Mouse (Mus musculus): ENCODE results near the gene Sdc1. TPM values are rescaled to one million over a fixed set of nuclear protein-coding genes. Genes with fewer than 3 reads are reported as not detected.

Sdc1 gene
- 1 to 10 TPM; 1.2 to 1.6 TPM for total RNA-seq (2021)
- long read RNA-seq, experiment 1, partial matches to known transcripts = 0 of 3 reads
- long read RNA-seq, experiment 1, other reads (novel, unspliced or antisense) = 0 of 3 reads
- long read RNA-seq, experiment 2, partial matches to known transcripts = 0 of 3 reads
- long read RNA-seq, experiment 2, other reads (novel, unspliced or antisense) = 0 of 3 reads

DNA sequence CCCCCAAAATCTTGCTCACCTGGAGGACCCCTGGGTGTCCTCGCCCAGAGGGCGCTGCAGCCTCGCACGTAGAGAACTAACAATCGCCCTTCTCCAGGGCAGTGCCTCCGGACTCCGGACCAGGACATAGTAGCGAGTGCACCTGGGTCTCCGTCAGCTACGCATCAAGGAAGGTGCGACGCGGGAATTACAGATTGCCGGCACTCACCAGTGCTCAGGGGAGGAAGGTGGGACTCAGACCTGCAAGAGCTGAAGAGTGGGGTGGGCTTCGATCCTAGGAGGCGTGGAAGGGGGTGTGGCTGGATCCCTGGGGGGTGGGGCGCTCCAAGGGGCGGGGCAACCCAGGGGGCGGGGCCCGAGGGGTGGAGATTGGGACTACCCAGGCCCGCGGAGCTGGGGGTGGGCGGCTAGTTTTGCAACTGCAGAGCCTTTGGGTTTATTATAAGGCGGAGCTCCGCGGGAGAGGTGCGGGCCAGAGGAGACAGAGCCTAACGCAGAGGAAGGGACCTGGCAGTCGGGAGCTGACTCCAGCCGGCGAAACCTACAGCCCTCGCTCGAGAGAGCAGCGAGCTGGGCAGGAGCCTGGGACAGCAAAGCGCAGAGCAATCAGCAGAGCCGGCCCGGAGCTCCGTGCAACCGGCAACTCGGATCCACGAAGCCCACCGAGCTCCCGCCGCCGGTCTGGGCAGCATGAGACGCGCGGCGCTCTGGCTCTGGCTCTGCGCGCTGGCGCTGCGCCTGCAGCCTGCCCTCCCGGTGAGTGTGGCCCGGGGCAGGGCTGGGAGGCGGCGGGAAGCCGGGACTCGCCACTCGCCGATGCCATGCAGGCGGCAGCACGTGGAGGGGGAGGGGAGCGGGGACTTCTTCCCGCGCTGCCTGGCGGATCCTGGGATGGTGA is at the start of gene Sdc1:
Gene Sdc1, plus strand, starts transcription at position 378 of the 898 bp plus-strand sequence.
- peak; percentile 25 to 27 for DNase-seq (ENCODE audit: low spot score in 2 of 2)

DNA sequence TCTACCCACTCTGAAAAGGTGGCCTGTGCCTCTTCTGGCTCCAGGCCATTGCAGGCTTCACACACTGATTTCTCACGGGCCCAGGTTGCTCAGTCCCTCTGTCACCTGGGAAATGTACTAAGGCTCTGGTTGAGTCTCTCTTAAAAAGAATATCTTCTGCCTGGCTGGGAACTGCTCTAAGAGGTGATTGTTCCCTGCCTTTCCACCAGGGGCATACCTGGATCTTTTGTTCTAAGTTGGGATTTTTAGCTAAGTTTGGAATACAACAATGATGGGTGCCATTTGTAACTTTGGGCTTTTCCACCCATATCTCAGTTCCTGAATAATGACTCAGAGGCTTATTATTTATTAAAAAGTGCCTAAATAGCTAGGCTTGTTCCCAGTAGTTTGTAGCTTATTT is 44.2 kb upstream of the Sdc1 start:
- no peak for DNase-seq (ENCODE audit: low spot score in 2 of 2)

DNA sequence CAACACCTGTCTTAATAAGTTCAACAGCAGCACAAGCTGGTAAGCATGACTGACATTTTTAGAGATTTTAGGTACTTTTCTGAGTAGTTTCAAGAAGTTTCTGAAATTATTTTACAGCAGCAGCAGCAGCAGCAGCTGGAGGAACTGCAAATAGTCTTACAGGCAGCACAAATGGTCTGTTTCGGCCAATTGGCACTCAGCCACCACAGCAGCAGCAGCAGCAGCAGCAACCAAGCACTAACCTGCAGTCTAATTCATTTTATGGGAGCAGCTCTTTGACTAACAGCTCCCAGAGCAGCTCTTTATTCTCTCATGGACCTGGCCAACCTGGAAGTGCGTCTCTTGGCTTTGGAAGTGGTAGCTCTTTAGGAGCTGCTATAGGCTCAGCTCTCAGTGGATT is 42.4 kb upstream of the Sdc1 start:
- no peak for DNase-seq (ENCODE audit: low spot score in 2 of 2)

DNA sequence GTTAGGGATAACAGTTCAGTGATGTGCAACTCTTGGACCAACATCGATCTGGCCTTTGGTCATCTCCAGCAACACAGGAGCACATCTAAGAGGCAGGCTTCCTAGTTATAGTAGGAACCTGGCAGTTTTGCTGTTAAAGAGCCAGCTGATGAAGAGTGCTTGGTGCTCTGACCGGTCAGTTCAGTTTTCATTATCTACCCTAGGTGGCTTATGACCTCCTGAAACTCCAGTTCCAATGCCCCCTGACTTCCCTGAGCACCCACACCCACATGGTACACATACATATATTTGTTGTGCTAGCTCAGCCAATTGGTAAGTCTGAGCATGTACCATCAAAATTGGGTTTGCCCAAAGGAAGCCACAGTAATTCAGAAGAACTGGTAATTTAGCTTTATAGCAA is 17.5 kb upstream of the Sdc1 start:
- DNase-seq (ENCODE audit: low spot score in 2 of 2) = no peak

DNA sequence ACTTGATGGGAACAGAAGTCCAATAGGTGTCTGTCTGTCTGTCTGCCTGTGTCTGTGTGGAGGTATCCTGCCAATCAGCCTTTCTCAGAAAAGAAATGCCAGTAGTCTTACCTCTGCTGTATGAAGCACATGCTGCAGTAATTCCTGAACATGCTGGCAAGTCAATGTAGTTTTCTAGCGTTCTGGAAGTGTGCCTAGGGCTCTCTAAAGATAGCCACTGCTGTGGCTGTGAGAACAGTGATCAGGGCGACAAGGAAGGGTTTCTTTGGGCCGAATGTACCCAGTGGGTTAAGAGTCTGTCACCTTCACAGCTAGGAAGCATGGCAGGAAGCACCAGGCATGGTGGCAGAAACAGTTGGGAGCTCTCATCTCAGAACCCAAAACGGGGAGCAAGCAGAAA is 17.0 kb upstream of the Sdc1 start:
- peak; percentile 29 to 31 for DNase-seq (ENCODE audit: low spot score in 2 of 2)

DNA sequence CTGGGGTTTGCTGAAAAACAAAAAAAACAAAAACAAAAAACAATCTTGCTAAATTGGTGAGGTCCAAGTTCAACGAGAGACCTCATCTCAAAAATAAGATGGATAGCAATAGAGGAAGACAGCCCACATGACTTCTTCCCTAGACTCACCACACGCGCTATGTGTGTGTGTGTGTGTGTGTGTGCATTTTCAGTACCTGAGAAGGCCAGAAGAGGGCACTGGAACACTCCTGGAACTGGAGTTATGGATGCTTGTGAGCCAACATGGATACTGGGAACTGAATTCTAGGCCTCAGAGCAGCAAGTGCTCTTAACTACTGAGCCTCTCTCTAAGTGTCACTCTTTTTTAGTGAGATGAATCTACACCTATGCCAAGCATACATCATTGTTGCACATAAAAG is 13.1 kb upstream of the Sdc1 start:
- DNase-seq (ENCODE audit: low spot score in 2 of 2) = peak in 1 of 2 experiments; percentile 0

DNA sequence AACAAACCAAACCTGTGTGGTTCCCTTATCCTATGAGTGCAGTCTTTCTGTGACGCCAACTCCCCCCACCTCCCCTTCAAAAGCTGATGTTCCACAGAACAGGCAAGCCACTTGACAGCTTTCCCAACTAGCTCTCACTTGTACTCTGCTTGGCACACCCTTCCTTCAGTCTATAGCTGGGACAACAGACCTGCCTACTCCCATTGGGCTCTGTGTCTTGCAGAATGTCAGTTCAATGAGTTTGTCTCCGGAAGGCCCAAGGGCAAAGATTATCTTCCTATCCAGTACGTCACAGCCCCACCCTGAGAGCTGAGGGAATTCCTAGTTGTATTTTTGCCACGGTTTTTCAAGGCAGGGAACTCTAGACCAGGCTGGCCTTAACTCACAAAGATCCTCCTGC is 12.0 kb upstream of the Sdc1 start:
- no peak for DNase-seq (ENCODE audit: low spot score in 2 of 2)

DNA sequence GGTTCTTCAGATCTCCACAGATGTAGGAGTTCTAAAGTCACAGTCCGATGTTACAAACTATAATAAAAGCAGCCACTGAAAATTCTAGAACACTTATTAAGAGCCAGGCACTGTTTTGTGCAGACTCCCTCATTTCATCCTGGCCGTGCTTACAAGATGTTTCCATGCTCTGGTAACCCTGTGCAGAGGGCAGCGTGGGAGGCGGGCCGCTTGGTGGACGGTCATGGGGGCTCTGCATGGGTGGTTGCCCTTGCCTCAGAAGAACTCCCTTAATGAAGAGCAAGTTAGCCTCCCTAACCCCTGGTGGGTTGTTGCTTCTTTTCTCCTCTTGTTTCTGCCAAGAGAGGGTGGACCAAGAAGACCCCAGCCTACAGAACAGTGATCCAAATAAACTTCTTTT is 11.3 kb upstream of the Sdc1 start:
- no peak for DNase-seq (ENCODE audit: low spot score in 2 of 2)

DNA sequence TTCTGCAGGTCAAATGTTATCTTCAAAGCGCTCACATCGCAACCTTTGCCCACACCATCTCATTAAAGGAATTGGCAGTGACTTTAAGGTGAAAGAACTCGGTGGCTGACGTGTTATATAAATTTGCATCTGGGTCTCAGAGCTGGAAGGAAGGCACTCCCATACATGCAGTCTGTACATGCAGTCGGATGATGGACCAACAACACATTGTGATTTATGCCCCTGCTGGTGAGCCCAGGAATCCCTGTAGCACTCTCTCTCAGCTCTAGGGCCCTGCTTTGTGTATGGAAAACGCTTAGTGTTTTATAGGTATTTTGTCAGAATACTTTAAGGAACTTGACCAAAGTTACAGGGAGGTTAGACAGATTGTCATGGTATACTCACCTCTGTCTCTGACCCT is 10.6 kb upstream of the Sdc1 start:
- no peak for DNase-seq (ENCODE audit: low spot score in 2 of 2)

DNA sequence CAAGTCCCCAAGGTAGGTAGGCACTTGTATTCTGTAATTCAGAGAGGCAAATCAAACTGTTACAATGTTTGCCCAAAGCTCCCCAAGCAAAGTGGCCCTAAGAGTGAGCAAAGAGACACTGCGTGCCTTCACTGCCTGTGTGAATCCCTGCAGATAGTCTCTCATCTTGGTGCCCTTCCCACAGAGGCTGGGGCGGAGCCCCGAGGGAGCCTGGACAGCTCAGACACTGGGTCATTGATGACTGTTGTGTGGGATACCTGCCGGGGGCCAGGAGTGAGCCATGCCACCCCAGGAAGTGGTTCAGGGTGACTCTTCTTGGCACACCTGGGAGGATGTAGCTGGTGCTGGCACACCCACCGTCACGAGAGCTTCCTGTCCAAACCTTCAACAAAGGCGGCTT is 10.1 kb upstream of the Sdc1 start:
- DNase-seq (ENCODE audit: low spot score in 2 of 2) = no peak

DNA sequence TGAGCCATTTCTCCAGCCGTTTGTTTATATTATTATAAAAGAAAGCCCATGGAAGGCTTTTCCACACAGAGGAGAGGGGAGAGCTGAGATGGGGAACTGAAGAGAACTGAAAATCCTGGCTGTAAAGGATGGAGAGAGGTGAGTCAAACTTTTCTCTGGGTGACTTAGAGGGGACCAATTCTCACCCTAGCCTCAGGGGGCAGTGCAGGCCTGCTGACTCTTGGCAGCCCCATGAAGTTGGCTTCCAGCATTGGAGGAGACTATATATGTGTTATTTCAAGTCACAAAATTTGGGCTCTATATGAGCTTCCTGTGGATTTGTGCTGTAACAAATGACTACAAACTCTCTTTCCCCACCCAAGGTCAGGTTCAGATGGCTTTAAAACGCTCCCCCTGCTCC is 8.5 kb upstream of the Sdc1 start:
- no peak for DNase-seq (ENCODE audit: low spot score in 2 of 2)

DNA sequence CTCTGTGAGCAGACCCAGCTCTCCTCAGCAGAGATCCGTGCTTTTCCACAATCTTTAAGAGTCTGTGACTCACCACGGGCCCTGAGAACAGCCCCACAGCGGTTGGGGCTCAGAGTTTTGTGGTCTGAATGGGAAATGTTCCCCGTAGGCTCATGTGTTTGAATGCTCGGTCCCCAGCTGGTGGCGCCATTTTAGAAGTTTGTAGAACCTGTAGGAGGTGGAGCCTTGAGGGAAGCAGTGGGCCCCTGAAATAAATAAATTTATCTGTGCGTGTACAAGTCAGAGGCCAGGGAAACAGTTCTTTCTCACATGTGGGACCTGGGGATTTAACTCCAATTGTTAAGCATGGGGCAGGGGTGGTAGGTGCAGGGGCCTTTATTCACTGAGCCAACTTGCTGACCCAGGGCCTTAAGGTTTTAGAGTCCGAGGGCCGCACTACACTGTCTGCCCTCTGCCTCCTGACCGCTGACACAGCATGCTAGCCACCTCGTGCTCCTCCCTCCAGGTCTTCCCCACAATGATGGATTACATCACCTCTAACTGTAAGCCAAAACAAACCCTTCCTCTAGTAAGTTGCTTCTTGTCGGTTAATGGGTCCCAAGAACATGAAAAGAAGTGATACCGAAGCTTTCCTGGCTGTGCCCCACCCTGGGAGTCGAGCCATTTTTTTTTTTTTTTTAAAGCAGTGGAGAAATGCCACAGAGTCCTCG is 6.7 kb upstream of the Sdc1 start:
- no peak for DNase-seq (ENCODE audit: low spot score in 2 of 2)

DNA sequence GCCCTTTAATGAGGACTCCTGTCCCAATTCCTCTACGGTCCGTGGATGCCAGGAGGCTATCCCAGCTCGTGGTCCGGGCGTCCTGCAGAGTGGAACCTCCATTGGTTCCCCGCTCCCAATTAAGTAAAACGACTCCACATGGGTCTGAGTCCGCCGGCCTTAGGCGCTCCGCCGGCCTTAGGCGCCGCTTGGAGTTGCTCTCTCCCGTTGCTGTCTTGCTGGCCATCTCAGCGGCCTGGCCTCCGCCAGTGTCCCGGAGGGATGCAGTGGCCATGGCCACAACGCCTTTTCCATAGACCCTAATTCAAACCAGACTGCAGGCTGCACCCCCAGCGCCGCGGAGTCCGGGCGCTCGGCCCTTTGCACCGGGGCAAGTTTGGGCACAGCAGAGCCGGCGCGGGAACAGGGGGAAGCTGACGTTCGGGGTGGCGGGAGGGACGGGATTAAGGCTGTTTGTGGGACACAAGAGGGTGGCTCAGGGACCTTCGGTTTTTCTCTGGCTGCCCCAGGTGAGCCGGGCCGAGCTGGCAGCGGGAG is 789 bp downstream of the Sdc1 start:
- no peak for DNase-seq (ENCODE audit: low spot score in 2 of 2)

DNA sequence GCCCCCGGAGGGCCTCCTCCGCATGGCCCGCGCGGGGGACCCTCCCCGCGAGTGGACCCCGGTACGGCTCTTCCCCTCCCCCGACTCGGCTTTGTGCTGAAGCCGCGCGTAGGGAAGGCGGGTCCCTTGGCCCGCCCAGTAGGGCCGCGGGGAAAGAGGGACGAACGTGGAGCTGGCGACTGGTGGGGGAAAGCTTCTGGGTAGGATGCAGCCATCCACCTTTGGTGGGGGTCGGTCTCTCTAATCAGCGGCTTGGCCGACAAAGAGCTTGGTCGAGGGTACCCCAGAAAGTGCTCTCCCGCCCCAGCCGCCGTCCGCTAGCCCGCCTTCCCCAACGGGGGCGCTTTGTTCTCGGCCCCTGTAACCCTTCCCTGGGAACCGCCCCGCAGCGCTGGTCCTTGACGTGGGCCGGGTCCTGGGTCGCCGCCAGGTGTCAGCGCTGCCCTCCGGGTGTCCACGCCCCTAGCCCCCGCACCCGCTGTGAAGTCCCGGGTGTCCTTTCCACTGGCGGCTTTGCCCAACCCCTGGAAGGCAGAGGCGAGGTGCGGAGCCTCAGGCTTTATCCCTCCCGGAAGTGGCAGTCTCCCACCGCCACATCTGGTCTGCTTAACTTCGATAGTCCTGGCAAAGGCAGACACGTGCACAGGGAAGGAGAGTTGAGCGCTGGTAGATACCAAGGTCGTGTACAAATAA is 1.5 kb downstream of the Sdc1 start:
- no peak for DNase-seq (ENCODE audit: low spot score in 2 of 2)

DNA sequence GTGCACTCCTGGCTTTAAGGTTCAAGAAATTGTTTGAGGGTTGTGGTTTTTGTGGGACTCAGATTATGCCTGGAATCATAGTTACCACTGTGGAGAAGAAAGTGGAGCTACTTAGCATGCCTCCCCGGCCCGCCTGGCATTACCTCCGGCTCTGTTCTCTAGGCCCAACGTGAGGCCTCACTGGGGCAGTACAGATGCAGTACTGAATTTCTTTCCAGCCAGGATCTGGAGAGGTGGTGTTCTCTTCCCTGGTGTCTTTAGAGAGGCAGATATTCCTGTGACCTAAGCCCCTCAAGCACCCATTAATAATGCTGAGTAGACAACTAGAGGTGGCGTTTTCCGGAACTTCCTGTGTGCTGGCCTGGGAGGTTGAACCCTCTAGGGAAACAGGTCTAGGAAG is 2.2 kb downstream of the Sdc1 start:
- DNase-seq (ENCODE audit: low spot score in 2 of 2) = no peak

DNA sequence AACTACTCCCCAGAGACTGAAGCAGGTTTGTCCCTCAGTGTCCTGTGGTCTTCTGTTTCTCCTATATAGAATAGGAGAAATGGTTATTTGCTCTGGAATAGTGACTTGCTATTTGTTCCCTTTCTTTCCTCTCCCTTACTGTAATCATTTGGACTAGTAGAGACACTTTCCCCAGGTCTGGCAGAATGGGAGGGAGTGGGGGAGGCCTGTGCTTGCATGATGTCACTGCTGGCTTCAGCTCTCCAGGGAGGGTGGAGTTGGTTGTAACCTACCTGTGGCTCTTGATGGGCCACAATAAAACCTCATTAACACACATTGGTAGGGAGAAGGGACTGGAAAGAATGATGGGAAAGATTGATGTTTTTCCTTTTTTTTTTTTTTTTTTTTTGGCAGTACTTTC is 3.1 kb downstream of the Sdc1 start:
- DNase-seq (ENCODE audit: low spot score in 2 of 2) = no peak

DNA sequence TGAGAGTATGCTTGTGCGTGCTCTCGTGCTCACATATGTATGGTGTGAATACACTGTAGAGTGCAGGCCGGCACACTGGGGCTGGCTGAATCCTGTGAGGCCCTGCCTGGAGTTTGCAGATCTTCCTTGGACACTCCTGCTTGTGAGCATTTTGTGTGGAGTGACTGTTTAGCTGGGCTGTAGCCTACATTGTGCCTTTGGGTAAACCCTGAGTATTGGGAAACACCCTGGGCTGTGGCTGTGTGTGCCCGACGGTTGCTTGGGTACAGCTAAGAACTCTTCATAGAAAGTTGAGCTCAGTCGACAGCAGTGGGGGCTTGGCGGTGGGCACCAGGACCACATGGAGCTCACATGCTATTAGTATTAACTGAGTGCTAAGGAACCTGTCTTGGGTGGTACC is 5.1 kb downstream of the Sdc1 start:
- DNase-seq (ENCODE audit: low spot score in 2 of 2) = no peak

DNA sequence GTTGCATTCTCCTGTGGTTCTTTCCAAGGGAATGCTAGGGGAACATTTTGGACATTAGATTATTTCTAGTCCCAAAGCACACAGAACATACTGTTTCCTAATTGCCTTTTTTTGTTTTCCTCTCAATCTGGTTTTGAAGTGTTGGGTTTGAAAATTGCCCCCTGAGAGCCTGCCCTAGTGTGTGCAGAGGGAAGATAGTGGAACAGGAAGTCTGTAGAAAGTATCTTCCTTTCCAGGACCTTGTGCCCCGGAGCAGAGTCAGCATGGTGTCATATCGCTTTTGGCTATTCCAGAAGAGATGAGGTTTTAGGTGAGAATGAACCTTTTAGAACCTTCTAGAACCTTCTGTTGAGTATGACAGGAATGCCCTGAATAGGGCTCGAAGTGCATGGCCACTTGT is 5.6 kb downstream of the Sdc1 start:
- DNase-seq (ENCODE audit: low spot score in 2 of 2) = no peak

DNA sequence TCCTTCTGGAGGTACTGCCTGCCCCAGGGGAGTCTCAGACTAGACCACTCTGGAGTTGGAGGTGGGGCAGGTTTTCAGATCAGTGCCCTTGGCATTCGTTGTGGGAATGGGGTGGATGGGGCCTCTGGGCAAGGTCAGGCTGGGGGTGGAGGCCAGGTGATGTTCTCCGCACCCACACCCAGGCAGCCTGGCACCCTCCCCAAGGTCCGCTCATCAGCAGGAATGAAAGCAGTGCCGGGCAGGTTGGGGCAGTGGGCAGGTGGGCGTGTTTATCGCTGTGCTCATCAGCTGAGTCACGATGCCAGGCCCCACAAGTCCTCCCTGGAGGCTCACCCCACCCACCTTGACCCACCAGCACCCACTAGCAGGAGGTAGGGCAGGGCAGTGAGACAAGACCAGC is 7.0 kb downstream of the Sdc1 start:
- no peak for DNase-seq (ENCODE audit: low spot score in 2 of 2)

DNA sequence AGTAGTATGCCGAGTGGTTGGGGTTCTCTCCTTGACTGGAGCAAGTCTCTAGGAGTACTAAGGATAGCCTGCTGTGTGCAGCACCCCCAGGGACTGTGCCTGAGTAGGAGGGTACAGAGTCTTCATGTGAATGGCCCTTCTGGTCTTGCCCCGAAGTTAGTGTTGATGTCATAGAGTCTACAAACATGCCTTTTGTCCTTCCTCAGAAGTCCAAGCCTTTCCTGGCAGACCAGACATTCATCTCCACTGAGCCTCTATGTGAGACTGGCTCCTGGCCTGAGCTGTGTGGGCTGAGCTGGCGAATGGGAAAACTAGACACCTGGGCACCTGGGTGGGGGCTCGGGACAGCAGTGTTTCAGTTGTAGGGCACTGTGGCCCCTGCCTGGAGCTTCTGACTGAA is 8.7 kb downstream of the Sdc1 start:
- DNase-seq (ENCODE audit: low spot score in 2 of 2) = no peak

DNA sequence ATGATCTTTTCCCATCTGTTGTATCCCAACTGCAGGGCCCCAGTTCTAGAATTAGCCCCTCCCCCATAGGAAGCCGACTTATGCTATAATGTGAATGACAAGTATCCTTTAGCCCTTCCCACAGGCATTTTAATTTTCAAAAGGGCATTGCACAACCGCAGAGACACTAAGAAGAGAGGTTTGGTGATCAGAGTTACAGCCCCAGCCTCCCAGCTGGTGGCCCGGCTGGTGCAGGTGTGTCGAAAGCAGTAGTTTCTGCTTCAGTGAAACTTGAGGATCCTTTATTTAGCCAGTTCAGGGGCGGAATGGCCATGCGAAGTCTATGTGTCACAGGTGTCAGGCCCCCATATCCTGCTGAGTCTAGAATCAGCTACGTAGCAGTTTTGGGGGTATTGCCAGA is 10.0 kb downstream of the Sdc1 start:
- DNase-seq (ENCODE audit: low spot score in 2 of 2) = no peak
